Mouse (Mus musculus): Measurements from ENCODE around the gene Zdhhc9. TPM values are rescaled to one million over a fixed set of nuclear protein-coding genes. Genes with fewer than 3 reads are reported as not detected.
A peak's percentile ranks its signal among the peaks of the same experiment; 100 is the strongest.

Gene Zdhhc9
- polyA plus RNA-seq, 1 experiment, result 16.6 TPM

DNA sequence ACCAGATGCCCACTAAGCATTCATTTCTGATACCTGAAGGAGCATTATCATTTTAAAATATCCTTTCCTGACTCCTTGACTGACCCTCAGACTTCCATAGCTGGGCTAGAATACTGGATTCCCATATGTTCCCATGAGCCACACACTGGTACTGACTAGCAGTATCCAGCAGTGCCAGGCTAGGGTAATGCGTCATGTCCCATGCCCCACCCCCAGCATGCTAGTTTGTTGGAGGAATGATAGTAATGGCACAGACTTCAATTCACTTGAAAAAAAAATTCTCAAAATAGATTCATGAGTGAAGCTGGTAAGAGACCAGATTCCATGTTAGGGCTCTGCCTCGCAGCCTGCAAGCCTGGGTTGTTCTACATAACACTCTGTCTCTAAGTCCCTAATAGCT, 9.7 kb downstream of the Zdhhc9 start:
- H3K4me2 ChIP-seq (ENCODE audit: low read depth), result no peak overlapping the region
- no peak for TF ChIP-seq TCF12 (IDR thresholded peaks at IDR 0.05; ENCODE audit: insufficient read depth, poor library complexity, severe bottlenecking)
- no peak for TF ChIP-seq SRF (IDR thresholded peaks at IDR 0.05; ENCODE audit: control insufficient read depth, insufficient read length, low read depth)
- TF ChIP-seq MYOD1 (IDR thresholded peaks at IDR 0.05; ENCODE audit: control insufficient read depth in 1 of 3, insufficient read length in 2 of 3, low read depth in 2 of 3), result no peak
- no peak for TF ChIP-seq CEBPB (IDR thresholded peaks at IDR 0.05; ENCODE audit: insufficient read depth, poor library complexity, severe bottlenecking)
- TF ChIP-seq POLR2AphosphoS2 (IDR thresholded peaks at IDR 0.05; ENCODE audit: insufficient read length, low read depth), result no peak
- TF ChIP-seq REST (IDR thresholded peaks at IDR 0.05; ENCODE audit: insufficient read depth, insufficient read length), result no peak
- TF ChIP-seq POLR2A (IDR thresholded peaks at IDR 0.05; ENCODE audit: insufficient read length, low read depth), result no peak
- no peak for TF ChIP-seq MYOG (IDR thresholded peaks at IDR 0.05; ENCODE audit: control insufficient read depth in 1 of 3, insufficient read depth in 1 of 3, insufficient read length in 2 of 3, low read depth in 2 of 3)
- no peak overlapping the region for H3ac ChIP-seq (ENCODE audit: control insufficient read depth, insufficient read length)
- H3K4me3 ChIP-seq, result no peak overlapping the region
- H3K79me2 ChIP-seq (ENCODE audit: control insufficient read depth, insufficient read depth), result no peaks in the 10 kb centered on the region
- H3K36me3 ChIP-seq (ENCODE audit: control insufficient read depth, insufficient read depth), result no peaks in the 10 kb centered on the region
- H3K27me3 ChIP-seq (ENCODE audit: control insufficient read depth, insufficient read depth, insufficient read length), result no peaks in the 10 kb centered on the region

- H3K4me3 ChIP-seq, result no peak overlapping the region
- TF ChIP-seq MYOD1 (IDR thresholded peaks at IDR 0.05; ENCODE audit: control insufficient read depth in 1 of 3, insufficient read length in 2 of 3, low read depth in 2 of 3), result peak in 2 of 3 experiments; percentile 47 to 54
- no peak for TF ChIP-seq POLR2A (IDR thresholded peaks at IDR 0.05; ENCODE audit: insufficient read length, low read depth)
- no peak for TF ChIP-seq MYOG (IDR thresholded peaks at IDR 0.05; ENCODE audit: control insufficient read depth in 1 of 3, insufficient read depth in 1 of 3, insufficient read length in 2 of 3, low read depth in 2 of 3)
- H3K27me3 ChIP-seq (ENCODE audit: control insufficient read depth, insufficient read depth, insufficient read length), result no peaks in the 10 kb centered on the region
- no peaks in the 10 kb centered on the region for H3K36me3 ChIP-seq (ENCODE audit: control insufficient read depth, insufficient read depth)
- no peak overlapping the region for H3K4me2 ChIP-seq (ENCODE audit: low read depth)
- H3K79me2 ChIP-seq (ENCODE audit: control insufficient read depth, insufficient read depth), result no peaks in the 10 kb centered on the region
- no peak overlapping the region for H3ac ChIP-seq (ENCODE audit: control insufficient read depth, insufficient read length)
These were observed 10.8 kb downstream of the Zdhhc9 start for GRCm38 (mm10) chrX:48197856-48198255.

- Histone ChIP-seq H3K36me3 (ENCODE audit: control insufficient read depth, insufficient read depth) (no peaks in the 10 kb centered on the region), H3K27me3 (ENCODE audit: control insufficient read depth, insufficient read depth, insufficient read length) (no peaks in the 10 kb centered on the region), H3K4me2 (ENCODE audit: low read depth) (no peak overlapping the region), H3ac (ENCODE audit: control insufficient read depth, insufficient read length) (no peak overlapping the region), H3K4me3 (no peak overlapping the region), H3K79me2 (ENCODE audit: control insufficient read depth, insufficient read depth) (no peaks in the 10 kb centered on the region)
- TF ChIP-seq SRF (IDR thresholded peaks at IDR 0.05; ENCODE audit: control insufficient read depth, insufficient read length, low read depth) (no peak), USF1 (IDR thresholded peaks at IDR 0.05; ENCODE audit: low read depth) (no peak), POLR2AphosphoS2 (IDR thresholded peaks at IDR 0.05; ENCODE audit: insufficient read length, low read depth) (no peak), MAX (IDR thresholded peaks at IDR 0.05; ENCODE audit: low read depth) (no peak), MYOG (IDR thresholded peaks at IDR 0.05; ENCODE audit: control insufficient read depth in 1 of 3, insufficient read depth in 1 of 3, insufficient read length in 2 of 3, low read depth in 2 of 3) (no peak), MYOD1 (IDR thresholded peaks at IDR 0.05; ENCODE audit: control insufficient read depth in 1 of 3, insufficient read length in 2 of 3, low read depth in 2 of 3) (no peak), TCF3 (IDR thresholded peaks at IDR 0.05; ENCODE audit: insufficient read length, low read depth) (no peak), REST (IDR thresholded peaks at IDR 0.05; ENCODE audit: insufficient read depth, insufficient read length) (no peak), E2F4 (IDR thresholded peaks at IDR 0.05; ENCODE audit: insufficient read depth) (no peak), CEBPB (IDR thresholded peaks at IDR 0.05; ENCODE audit: insufficient read depth, poor library complexity, severe bottlenecking) (no peak), TCF12 (IDR thresholded peaks at IDR 0.05; ENCODE audit: insufficient read depth, poor library complexity, severe bottlenecking) (no peak), POLR2A (IDR thresholded peaks at IDR 0.05; ENCODE audit: insufficient read length, low read depth) (no peak)
These were observed 15.2 kb downstream of the Zdhhc9 start for GRCm38 (mm10) chrX:48193235-48194152.

DNA sequence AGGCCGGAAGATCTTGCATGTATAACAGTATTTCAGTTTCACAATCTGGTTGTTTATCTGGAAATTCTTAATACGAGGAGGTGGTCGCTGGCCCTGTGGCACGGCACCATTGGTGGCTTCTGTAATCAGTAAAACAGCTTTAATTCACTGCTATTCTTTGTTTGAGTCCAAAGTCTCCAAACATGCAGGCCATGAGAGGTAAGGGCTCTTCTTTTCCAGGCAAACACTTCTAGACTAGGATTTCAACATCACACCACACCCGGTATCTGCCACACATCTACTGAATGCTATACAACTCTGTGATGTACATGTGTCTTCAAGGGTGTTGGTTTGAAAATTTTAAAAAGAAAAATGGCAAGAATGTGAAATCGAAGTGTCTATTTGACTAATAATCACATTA, 17.4 kb downstream of the Zdhhc9 start:
- no peak overlapping the region for H3K4me2 ChIP-seq (ENCODE audit: low read depth)
- no peak overlapping the region for H3K4me3 ChIP-seq
- H3K27me3 ChIP-seq (ENCODE audit: control insufficient read depth, insufficient read depth, insufficient read length), result no peaks in the 10 kb centered on the region
- H3K36me3 ChIP-seq (ENCODE audit: control insufficient read depth, insufficient read depth), result no peaks in the 10 kb centered on the region
- H3ac ChIP-seq (ENCODE audit: control insufficient read depth, insufficient read length), result no peak overlapping the region
- no peaks in the 10 kb centered on the region for H3K79me2 ChIP-seq (ENCODE audit: control insufficient read depth, insufficient read depth)
- TF ChIP-seq SRF (IDR thresholded peaks at IDR 0.05; ENCODE audit: control insufficient read depth, insufficient read length, low read depth) (no peak), MYOD1 (IDR thresholded peaks at IDR 0.05; ENCODE audit: control insufficient read depth in 1 of 3, insufficient read length in 2 of 3, low read depth in 2 of 3) (no peak), E2F4 (IDR thresholded peaks at IDR 0.05; ENCODE audit: insufficient read depth) (no peak)

GRCm38 (mm10) chrX:48184703-48185102, 24.0 kb downstream of the Zdhhc9 start:
- Histone ChIP-seq H3ac (ENCODE audit: control insufficient read depth, insufficient read length) (no peak overlapping the region), H3K79me2 (ENCODE audit: control insufficient read depth, insufficient read depth) (no peaks in the 10 kb centered on the region), H3K36me3 (ENCODE audit: control insufficient read depth, insufficient read depth) (no peaks in the 10 kb centered on the region), H3K4me3 (no peak overlapping the region), H3K27me3 (ENCODE audit: control insufficient read depth, insufficient read depth, insufficient read length) (no peaks in the 10 kb centered on the region), H3K4me2 (ENCODE audit: low read depth) (peak overlapping the region; percentile 55)
- TF ChIP-seq MYOD1 (IDR thresholded peaks at IDR 0.05; ENCODE audit: control insufficient read depth in 1 of 3, insufficient read length in 2 of 3, low read depth in 2 of 3), result no peak
- no peak for TF ChIP-seq POLR2A (IDR thresholded peaks at IDR 0.05; ENCODE audit: insufficient read length, low read depth)
- TF ChIP-seq TCF3 (IDR thresholded peaks at IDR 0.05; ENCODE audit: insufficient read length, low read depth), result no peak
